12 mouse cellular contexts compared by ENCODE assay signal in genomic region chr6:128092621-128093020, GRCm38 (mm10). TPM values are rescaled to one million over a fixed set of nuclear protein-coding genes. Genes with fewer than 3 reads are reported as not detected.
DNase-seq lines count a peak whose midpoint lies in the region; ATAC-seq and TF ChIP-seq lines count a peak whose summit lies in the region.
"Had no signal": no experiment of that assay in that cellular context is flagged by ENCODE, and none has a peak within 500 bp of the region (broad histone marks: within the 10 kb centered on the region; RNA-seq: fewer than 3 reads in every experiment).

No protein-coding gene starts in this region.

- H3K27me3 ChIP-seq in kidney, adult 2 months (replicated peaks; ENCODE audit: control insufficient read depth, insufficient read depth, low read length): no peaks in the 10 kb centered on the region
- no peaks in the 10 kb centered on the region for H3K27me3 ChIP-seq in heart, adult 2 months (ENCODE audit: control insufficient read depth, insufficient read depth, low read length)
- H3K27me3 ChIP-seq in forebrain, embryonic 11.5 days (ENCODE audit: control insufficient read depth, insufficient read depth, low read length): no peaks in the 10 kb centered on the region
- H3K27me3 ChIP-seq: embryonic facial prominence, embryonic 13.5 days had no signal

- H3K4me3 ChIP-seq in kidney, adult 2 months (ENCODE audit: insufficient read depth, low read depth, low read length): no peak overlapping the region
- no peak overlapping the region for H3K4me3 ChIP-seq in heart, adult 2 months
- no peak overlapping the region for H3K4me3 ChIP-seq in forebrain, embryonic 11.5 days (ENCODE audit: low read depth, low read length)
- H3K4me3 ChIP-seq: embryonic facial prominence, embryonic 13.5 days had no signal

- ATAC-seq in forebrain, embryonic 11.5 days (replicated peaks; ENCODE audit: low FRiP score): no peak
- ATAC-seq: forebrain, embryonic 14.5 days had no signal

- TF ChIP-seq POLR2A in kidney, adult 2 months (IDR thresholded peaks at IDR 0.05; ENCODE audit: low read depth, low read length): no peak
- no peak for TF ChIP-seq POLR2A in heart, adult 2 months (IDR thresholded peaks at IDR 0.05; ENCODE audit: insufficient read depth, low read depth, low read length)

- intact Hi-C loops in heart, adult 2 months (cut with DNase I): loop anchor here (1.0 to 2.0 kb wide), 2 partner anchors 29 to 52 kb away; no protein-coding TSS in a partner anchor
- intact Hi-C loops in heart, postnatal 14 days (cut with DNase I): no loop called here

- 0 out of 2 replicates have a peak, but pooled peaks have one; percentile 24 for TF ChIP-seq EP300 in heart, adult 2 months (IDR thresholded peaks at IDR 0.05; ENCODE audit: insufficient read depth, low read depth, low read length)

- H3K79me2 ChIP-seq in heart, adult 2 months (replicated peaks; ENCODE audit: control insufficient read depth, insufficient read depth, low read length): 0 out of 2 replicates have a peak, but pooled peaks cover 2% of the 10 kb centered on the region

- TF ChIP-seq CTCF in kidney, adult 2 months (conservative IDR thresholded peaks at IDR 0.05; ENCODE audit: insufficient read depth, insufficient read length, low read depth, low read length): no peak
- TF ChIP-seq CTCF in heart, adult 2 months (IDR thresholded peaks at IDR 0.05): no peak

- no peak overlapping the region for H3K9ac ChIP-seq in heart, adult 2 months (ENCODE audit: low read depth, low read length)
- H3K9ac ChIP-seq in forebrain, embryonic 11.5 days (ENCODE audit: low read length): no peak overlapping the region
- H3K9ac ChIP-seq: embryonic facial prominence, embryonic 13.5 days had no signal

- H3K27ac ChIP-seq in kidney, adult 2 months (ENCODE audit: insufficient read depth, low read depth, low read length): peak overlapping the region; percentile 54
- H3K27ac ChIP-seq in heart, adult 2 months: peak overlapping the region; percentile 82
- no peak overlapping the region for H3K27ac ChIP-seq in forebrain, embryonic 11.5 days (ENCODE audit: low read depth, low read length)
- H3K27ac ChIP-seq: embryonic facial prominence, embryonic 13.5 days; macrophage had no signal

- DNase-seq in kidney, adult 2 months: peak; percentile 85
- DNase-seq in kidney, postnatal 14 days: no peak
- peak; percentile 59 for DNase-seq in ES-CJ7 (ENCODE audit: low read depth, low spot score)
- peak in 1 of 2 experiments; percentile 68 for DNase-seq in heart, adult 2 months
- DNase-seq in heart, postnatal 14 days: peak; percentile 25 to 41
- DNase-seq in Muller cell, postnatal 12 days (ENCODE audit: inconsistent ontology term): no peak
- no peak for DNase-seq in forebrain, embryonic 11.5 days (ENCODE audit: low spot score)
- DNase-seq: gastrocnemius, postnatal 10 days; layer of hippocampus, postnatal 36 days had no signal

- H3K4me1 ChIP-seq in kidney, adult 2 months (ENCODE audit: control insufficient read depth, insufficient read depth, low read length): peaks cover 26% of the 10 kb centered on the region
- peaks cover 32% of the 10 kb centered on the region for H3K4me1 ChIP-seq in heart, adult 2 months (ENCODE audit: control insufficient read depth, insufficient read depth, low read length)
- 0 out of 2 replicates have a peak, but pooled peaks cover 3% of the 10 kb centered on the region for H3K4me1 ChIP-seq in forebrain, embryonic 11.5 days (replicated peaks; ENCODE audit: control insufficient read depth, insufficient read depth, low read length)

- no peak overlapping the region for H3K4me2 ChIP-seq in forebrain, embryonic 11.5 days (ENCODE audit: low read depth, low read length, severe bottlenecking)
- H3K4me2 ChIP-seq: embryonic facial prominence, embryonic 13.5 days had no signal

- no peaks in the 10 kb centered on the region for H3K9me3 ChIP-seq in forebrain, embryonic 11.5 days (ENCODE audit: control insufficient read depth, low read length)
- H3K9me3 ChIP-seq: embryonic facial prominence, embryonic 13.5 days had no signal

- WGBS in kidney, adult 2 months: 45% methylated on average over 5 of the region's 5 CpGs
- 30% methylated on average over 5 of the region's 5 CpGs for WGBS in heart, adult 2 months
- 88% methylated on average over 5 of the region's 5 CpGs for WGBS in forebrain, embryonic 11.5 days

- H3K36me3 ChIP-seq in kidney, adult 2 months (ENCODE audit: control insufficient read depth, insufficient read depth, low read length): no peaks in the 10 kb centered on the region
- no peaks in the 10 kb centered on the region; the same call in 1 of the 2 replicates for H3K36me3 ChIP-seq in heart, adult 2 months (ENCODE audit: control insufficient read depth, insufficient read depth, low read length)
- H3K36me3 ChIP-seq in forebrain, embryonic 11.5 days (ENCODE audit: control insufficient read depth, insufficient read depth, low read length): no peaks in the 10 kb centered on the region
- H3K36me3 ChIP-seq: embryonic facial prominence, embryonic 13.5 days had no signal

RNA-seq across cellular contexts. Expression of gene Tspan9, which starts 50.8 kb away (rescaled TPM):
- 107 and 109 TPM in 2 replicates for polyA plus RNA-seq in kidney, adult 2 months (2012; rRNA removed)
- 100 to 1,000 TPM in 1 of 2 experiments, 10 to 100 TPM in 1; 84.9 to 104 TPM for total RNA-seq in heart, adult 2 months (2021)
- 88.5 and 127 TPM in 2 replicates for polyA plus RNA-seq in heart, adult 2 months (2012; rRNA removed)
- total RNA-seq in heart, postnatal 14 days (2021): 100 to 1,000 TPM; 105 to 126 TPM
- polyA plus RNA-seq in forebrain, embryonic 11.5 days (2014; fragmentation: Nextera tagmentation; extraction: Ambion mirVana): 34.2 and 39.6 TPM in 2 replicates

Comparison
In these comparisons a context has a peak if more than half of its experiments do, and no peak if none do; other contexts are left out.
1. DNase-seq: peak in kidney, adult 2 months (single experiment), ES-CJ7 (single experiment) and heart, postnatal 14 days (2 of 2); none in kidney, postnatal 14 days (single experiment), Muller cell, postnatal 12 days (single experiment) and forebrain, embryonic 11.5 days (single experiment).